Mouse (Mus musculus) CD4-positive, CD25-positive, alpha-beta regulatory T cell, adult 2 months (primary cell): ENCODE data around the gene Cnot11.
"Not testable (repeated sequence)": the region's sequence is repeated elsewhere in the genome, so short reads cannot be mapped to it uniquely, and the experiment has no call there.

Source experiments
- DNase-seq: peaks from one replicate; pipeline ENCODE4 v3.0.0-alpha.2; 2012; ENCODE audit warnings: low read depth, low spot score

Gene Cnot11

DNA sequence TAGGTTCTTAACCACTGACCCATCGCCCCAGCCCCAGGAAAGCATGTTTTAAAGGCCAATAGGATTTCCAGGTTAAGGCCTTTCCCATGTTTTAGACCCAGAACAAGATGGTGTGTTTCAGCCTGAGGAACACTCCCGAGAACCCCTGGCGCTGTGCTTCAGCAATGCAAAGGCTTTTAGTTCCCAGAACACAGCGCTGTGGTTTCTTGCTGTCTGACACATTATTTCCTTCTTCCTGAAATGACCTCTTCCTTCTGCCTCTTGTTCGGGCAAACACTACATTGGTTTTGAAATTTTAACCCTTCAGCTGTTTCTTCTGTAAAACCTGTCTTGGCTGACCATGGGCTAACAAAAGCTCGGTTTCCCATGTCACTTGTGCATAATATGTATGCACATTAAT is 44.3 kb downstream of the Cnot11 start:
- DNase-seq: no peak

DNA sequence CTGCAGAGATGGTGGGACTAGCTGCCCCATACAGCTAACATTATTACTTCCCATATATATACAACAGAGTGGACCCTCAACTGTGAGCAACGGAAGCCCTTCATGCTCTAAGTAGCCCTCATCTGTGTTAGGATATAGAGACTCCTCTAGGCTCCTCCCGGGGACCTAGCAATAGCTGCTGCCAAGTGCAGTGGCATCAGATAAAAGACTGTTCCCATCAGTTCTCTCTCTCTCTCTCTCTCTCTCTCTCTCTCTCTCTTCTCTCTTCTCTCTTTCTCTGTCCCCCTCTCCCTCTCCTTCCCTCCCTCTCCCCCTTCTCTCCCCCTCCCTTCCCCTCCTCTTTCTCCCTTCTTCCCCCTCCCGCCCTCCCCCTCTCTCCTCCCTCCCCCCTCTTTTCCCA is 46.4 kb downstream of the Cnot11 start:
- no peak for DNase-seq

DNA sequence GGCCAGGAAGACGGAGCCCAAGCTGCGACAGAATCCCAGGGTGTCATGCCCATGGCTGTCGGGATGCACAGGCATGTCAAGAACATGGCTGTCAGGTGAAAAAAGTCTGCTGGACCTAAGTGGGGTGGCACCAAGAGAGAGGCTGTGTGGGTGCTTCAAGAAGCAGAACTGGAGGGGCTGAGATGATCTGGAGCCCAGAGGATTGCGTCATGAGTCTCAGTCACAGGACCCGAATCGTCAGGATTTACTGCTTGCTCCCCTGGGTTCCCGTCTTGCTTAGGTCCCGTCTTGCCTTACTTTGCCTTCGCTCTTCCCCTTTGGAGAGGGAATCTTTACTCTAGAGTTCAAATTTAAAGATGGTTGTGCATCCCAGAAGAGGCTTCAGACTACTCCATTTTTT is 48.4 kb downstream of the Cnot11 start:
- no peak for DNase-seq

DNA sequence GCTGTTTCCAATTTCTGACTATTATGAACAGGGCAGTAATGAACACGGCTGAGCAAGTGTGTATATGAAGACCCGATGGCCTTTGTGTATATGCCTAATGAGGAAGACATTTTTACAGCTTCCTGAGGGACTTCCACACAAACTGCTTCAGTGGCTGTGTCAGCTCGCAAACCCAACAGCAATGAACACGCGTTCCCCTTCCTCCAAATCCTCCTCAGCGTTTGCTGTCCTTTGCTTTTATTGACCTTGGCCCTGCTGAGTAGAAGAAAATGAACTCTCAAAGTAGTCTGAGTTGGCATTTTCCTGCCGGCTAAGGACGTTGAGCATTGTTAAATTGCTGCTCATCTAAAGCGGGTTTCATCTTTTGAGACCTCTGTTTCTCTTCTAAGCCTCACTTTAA is 50.6 kb downstream of the Cnot11 start:
- no peak for DNase-seq

DNA sequence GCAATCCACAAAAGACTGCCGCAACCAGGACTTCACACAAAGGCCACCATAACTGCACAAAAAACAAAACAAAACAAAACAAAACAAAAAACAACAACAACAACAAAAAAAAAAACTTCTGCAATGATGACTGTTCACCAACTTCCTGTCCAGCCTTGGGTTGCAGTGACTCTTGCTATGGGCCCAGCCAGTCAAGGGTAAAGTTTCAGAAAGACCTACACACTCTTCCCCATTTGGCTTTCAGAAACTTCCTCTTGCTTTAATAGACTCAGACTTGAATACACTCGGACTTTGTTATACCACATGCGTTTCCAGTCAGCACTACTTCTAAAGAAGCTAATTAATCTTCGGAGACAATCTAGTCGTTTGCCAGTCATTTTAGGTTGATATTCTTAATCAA is 55.4 kb downstream of the Cnot11 start:
- no peak for DNase-seq

DNA sequence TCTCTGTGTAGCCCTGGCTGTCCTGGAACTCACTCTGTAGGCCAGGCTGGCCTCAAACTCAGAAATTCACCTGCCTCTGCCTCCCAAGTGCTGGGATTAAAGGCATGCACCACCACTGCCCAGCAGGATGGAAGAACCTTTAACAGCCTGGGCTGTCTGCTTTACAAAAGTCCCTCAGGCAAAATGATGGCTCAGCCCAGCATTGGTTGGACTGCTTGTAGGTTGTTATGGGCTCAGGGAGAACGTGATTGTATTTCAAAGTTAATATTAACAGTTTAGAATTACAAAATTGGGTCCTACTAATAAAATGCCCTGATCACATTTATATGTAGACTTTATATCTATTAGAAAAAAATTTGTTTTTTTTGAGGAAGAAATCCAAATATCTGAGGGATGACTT is 56.8 kb downstream of the Cnot11 start:
- not testable (repeated sequence) for DNase-seq

DNA sequence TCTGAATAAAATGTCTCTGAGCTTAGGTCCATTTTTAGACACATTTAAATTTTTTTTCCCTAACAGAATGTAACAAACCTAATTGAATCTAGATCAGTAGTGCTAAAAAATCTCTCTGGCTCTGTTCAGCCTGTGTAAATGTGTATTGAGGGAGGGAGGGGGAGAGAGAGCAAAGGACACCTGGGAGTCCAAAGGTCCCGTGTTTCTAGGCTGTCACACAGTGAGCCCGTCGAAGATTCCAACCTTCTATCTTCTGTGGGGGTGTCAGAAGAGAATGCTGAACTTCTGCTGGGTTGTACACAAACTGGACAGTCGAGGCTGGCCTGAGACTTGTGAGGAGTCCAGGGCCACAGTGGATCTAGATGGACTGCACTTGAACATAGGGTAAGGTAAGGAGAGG is 57.3 kb downstream of the Cnot11 start:
- no peak for DNase-seq

DNA sequence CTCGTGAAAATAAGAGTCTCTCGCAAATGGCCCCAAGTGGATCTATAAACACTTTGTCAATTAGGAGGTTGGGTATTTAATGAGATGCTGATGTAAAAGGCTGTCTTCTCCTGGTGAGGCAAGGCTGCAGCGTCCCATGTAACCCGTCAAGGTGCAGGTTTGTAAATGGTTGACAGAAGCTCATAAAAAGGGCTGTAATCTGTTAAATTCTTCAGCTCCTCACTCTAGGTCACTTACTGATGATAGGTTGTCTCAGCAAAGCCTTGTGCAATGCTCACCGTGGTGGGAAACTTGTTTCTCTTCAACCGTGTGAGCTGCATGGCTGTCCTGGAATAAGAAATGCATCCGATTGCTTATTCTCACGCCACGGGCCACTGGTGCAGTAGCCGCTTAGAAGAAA is 59.0 kb downstream of the Cnot11 start:
- DNase-seq: no peak
